Mouse (Mus musculus) lung, adult 2 months (tissue): Measurements from ENCODE around the gene Banp.

ENCODE experiments used
- CTCF ChIP-seq: fragments of 200-500 bp; IDR thresholded peaks from 2 replicates; pipeline ENCODE4 v1.5.1; 2011; ENCODE audit warnings: mild to moderate bottlenecking, low read length, control low read depth; ENCODE audit not compliant: insufficient read depth
- POLR2A ChIP-seq: fragments of 200-500 bp; IDR thresholded peaks from 2 replicates; pipeline ENCODE4 v1.6.1; 2011; ENCODE audit warnings: low read depth, mild to moderate bottlenecking, control low read depth, low read length, borderline replicate concordance; ENCODE audit errors: extremely low read depth

- TF ChIP-seq POLR2A (no peak), CTCF (no peak)
Observed at GRCm38 (mm10) chr8:121911987-121912386, 37.6 kb upstream of the Banp start.
